Mouse (Mus musculus) midbrain, embryonic 13.5 days (tissue): ENCODE data around the gene Spata13. TPM values are rescaled to one million over a fixed set of nuclear protein-coding genes. Genes with fewer than 3 reads are reported as not detected.

ENCODE experiments used
- ATAC-seq: fragments of 200-750 bp; cut with Nextera tagmentation; 2 replicates; pipeline ENCODE4 v1.8.0; 2017; ENCODE audit warnings: mild to moderate bottlenecking, moderate TSS enrichment, moderate library complexity
- H3K27ac ChIP-seq: fragments of 300-500 bp; sonication (generic); 2 replicates; pipeline ENCODE4 v1.5.1; 2015; ENCODE audit warnings: inconsistent platforms, mild to moderate bottlenecking, moderate library complexity
- H3K27me3 ChIP-seq: fragments of 300-500 bp; sonication (generic); 2 replicates; pipeline ENCODE4 v1.6.1; 2015; ENCODE audit warnings: mild to moderate bottlenecking, inconsistent platforms
- H3K36me3 ChIP-seq: fragments of 300-500 bp; sonication (generic); 2 replicates; pipeline ENCODE4 v1.6.1; 2015; ENCODE audit warnings: mild to moderate bottlenecking, inconsistent platforms
- H3K4me1 ChIP-seq: fragments of 300-500 bp; sonication (generic); replicated peaks from 2 replicates; pipeline ENCODE4 v1.6.1; 2015; ENCODE audit warnings: inconsistent platforms
- H3K4me2 ChIP-seq: fragments of 300-500 bp; sonication (generic); replicated peaks from 2 replicates; pipeline ENCODE4 v1.6.1; 2015; ENCODE audit warnings: moderate library complexity, mild to moderate bottlenecking, inconsistent platforms
- H3K4me3 ChIP-seq: fragments of 300-500 bp; sonication (generic); replicated peaks from 2 replicates; pipeline ENCODE4 v1.5.1; 2015; ENCODE audit warnings: mild to moderate bottlenecking, inconsistent platforms
- H3K9ac ChIP-seq: fragments of 300-500 bp; sonication (generic); replicated peaks from 2 replicates; pipeline ENCODE4 v1.6.1; 2015; ENCODE audit warnings: mild to moderate bottlenecking, inconsistent platforms
- H3K9me3 ChIP-seq: fragments of 300-500 bp; sonication (generic); 2 replicates; pipeline ENCODE4 v1.6.1; 2016; ENCODE audit warnings: mild to moderate bottlenecking, inconsistent platforms
- WGBS: fragments of 180-500 bp; shearing (Covaris S2); methylation state at CpG from one replicate; pipeline ENCODE4 v1.1.7; 2015; 5-methylcytosine and 5-hydroxymethylcytosine counted together
- polyA plus RNA-seq: library from polyadenylated mRNA; unstranded; fragments of >200 nt; fragmentation: Nextera tagmentation; extraction: Ambion mirVana; gene quantifications from 2 replicates; pipeline ENCODE4 v1.2.1, GENCODE M21; 2015

Gene Spata13
- polyA plus RNA-seq, 1 experiment from 2014 or later, result 47.4 TPM

GRCm38 (mm10) chr14:60661281-60661680 is 27.5 kb downstream of the Spata13 start:
- H3K4me2 ChIP-seq, result no peak overlapping the region
- H3K27ac ChIP-seq, result no peak overlapping the region
- H3K9ac ChIP-seq, result no peak overlapping the region
- no peak overlapping the region for H3K4me3 ChIP-seq
- ATAC-seq, result no peak
- 97% methylated on average over 5 of the region's 5 CpGs for WGBS
- no peaks in the 10 kb centered on the region for H3K9me3 ChIP-seq
- H3K36me3 ChIP-seq, result peaks cover 14% of the 10 kb centered on the region; the same call in 1 of the 2 replicates
- H3K4me1 ChIP-seq, result peaks cover 26% of the 10 kb centered on the region
- H3K27me3 ChIP-seq, result no peaks in the 10 kb centered on the region

GRCm38 (mm10) chr14:60663309-60663940 is 29.6 kb downstream of the Spata13 start:
- Histone ChIP-seq H3K27ac (no peak overlapping the region), H3K27me3 (no peaks in the 10 kb centered on the region), H3K4me3 (no peak overlapping the region), H3K4me2 (no peak overlapping the region), H3K9ac (no peak overlapping the region), H3K9me3 (no peaks in the 10 kb centered on the region), H3K4me1 (peaks cover 26% of the 10 kb centered on the region), H3K36me3 (peaks cover 14% of the 10 kb centered on the region; the same call in 1 of the 2 replicates)
- 78% methylated on average over 11 of the region's 11 CpGs for WGBS
- no peak for ATAC-seq

- H3K4me2 ChIP-seq, result no peak overlapping the region
- peaks cover 12% of the 10 kb centered on the region; the same call in 1 of the 2 replicates for H3K36me3 ChIP-seq
- H3K9ac ChIP-seq, result no peak overlapping the region
- H3K4me3 ChIP-seq, result no peak overlapping the region
- H3K27ac ChIP-seq, result no peak overlapping the region
- H3K27me3 ChIP-seq, result no peaks in the 10 kb centered on the region
- WGBS, result 17% methylated on average over 4 of the region's 4 CpGs
- H3K9me3 ChIP-seq, result no peaks in the 10 kb centered on the region
- ATAC-seq, result peak; percentile 70
- peaks cover 32% of the 10 kb centered on the region for H3K4me1 ChIP-seq
Observed at GRCm38 (mm10) chr14:60664641-60665040, 30.8 kb downstream of the Spata13 start.

GRCm38 (mm10) chr14:60665263-60665662 is 31.5 kb downstream of the Spata13 start:
- Histone ChIP-seq H3K27me3 (no peaks in the 10 kb centered on the region), H3K4me3 (no peak overlapping the region), H3K9me3 (no peaks in the 10 kb centered on the region), H3K4me2 (no peak overlapping the region), H3K27ac (no peak overlapping the region), H3K9ac (no peak overlapping the region), H3K4me1 (peaks cover 38% of the 10 kb centered on the region), H3K36me3 (peaks cover 8% of the 10 kb centered on the region; the same call in 1 of the 2 replicates)
- ATAC-seq, result no peak
- 73% methylated on average over 6 of the region's 6 CpGs for WGBS

GRCm38 (mm10) chr14:60666252-60666651 is 32.5 kb downstream of the Spata13 start:
- peaks cover 47% of the 10 kb centered on the region for H3K4me1 ChIP-seq
- no peak overlapping the region for H3K9ac ChIP-seq
- H3K4me3 ChIP-seq, result no peak overlapping the region
- H3K27ac ChIP-seq, result no peak overlapping the region
- no peak for ATAC-seq
- no peaks in the 10 kb centered on the region for H3K36me3 ChIP-seq
- no peaks in the 10 kb centered on the region for H3K9me3 ChIP-seq
- 88% methylated on average over 7 of the region's 7 CpGs for WGBS
- H3K27me3 ChIP-seq, result no peaks in the 10 kb centered on the region
- H3K4me2 ChIP-seq, result no peak overlapping the region

GRCm38 (mm10) chr14:60670191-60670590 is 36.4 kb downstream of the Spata13 start:
- H3K9ac ChIP-seq, result no peak overlapping the region
- H3K4me1 ChIP-seq, result peaks cover 28% of the 10 kb centered on the region
- no peaks in the 10 kb centered on the region for H3K27me3 ChIP-seq
- H3K9me3 ChIP-seq, result no peaks in the 10 kb centered on the region
- H3K27ac ChIP-seq, result 0 out of 2 replicates have a peak overlapping the region, but pooled peaks have one; percentile 6
- H3K4me3 ChIP-seq, result no peak overlapping the region
- no peak overlapping the region for H3K4me2 ChIP-seq
- WGBS, result 28% methylated on average over 7 of the region's 7 CpGs
- H3K36me3 ChIP-seq, result no peaks in the 10 kb centered on the region
- ATAC-seq, result no peak

- 69% methylated on average over 2 of the region's 2 CpGs for WGBS
- H3K9me3 ChIP-seq, result no peaks in the 10 kb centered on the region
- peaks cover 26% of the 10 kb centered on the region for H3K4me1 ChIP-seq
- no peak overlapping the region for H3K4me3 ChIP-seq
- H3K27me3 ChIP-seq, result no peaks in the 10 kb centered on the region
- no peak for ATAC-seq
- no peak overlapping the region for H3K9ac ChIP-seq
- H3K4me2 ChIP-seq, result no peak overlapping the region
- no peak overlapping the region for H3K27ac ChIP-seq
- no peaks in the 10 kb centered on the region for H3K36me3 ChIP-seq
Observed at GRCm38 (mm10) chr14:60671504-60671903, 37.7 kb downstream of the Spata13 start.

- Histone ChIP-seq H3K27ac (no peak overlapping the region), H3K9ac (no peak overlapping the region), H3K36me3 (no peaks in the 10 kb centered on the region), H3K4me2 (no peak overlapping the region), H3K4me1 (peaks cover 17% of the 10 kb centered on the region), H3K9me3 (no peaks in the 10 kb centered on the region), H3K4me3 (no peak overlapping the region), H3K27me3 (no peaks in the 10 kb centered on the region)
- no peak for ATAC-seq
- 90% methylated on average over 4 of the region's 4 CpGs for WGBS
Observed at GRCm38 (mm10) chr14:60675697-60676096, 41.9 kb downstream of the Spata13 start.

GRCm38 (mm10) chr14:60676625-60677314 is 43.0 kb downstream of the Spata13 start:
- Histone ChIP-seq H3K36me3 (no peaks in the 10 kb centered on the region), H3K4me1 (peaks cover 8% of the 10 kb centered on the region; the same call in 1 of the 2 replicates), H3K9ac (no peak overlapping the region), H3K9me3 (no peaks in the 10 kb centered on the region), H3K27ac (no peak overlapping the region), H3K4me3 (no peak overlapping the region), H3K4me2 (no peak overlapping the region), H3K27me3 (no peaks in the 10 kb centered on the region)
- no peak for ATAC-seq
- 90% methylated on average over 2 of the region's 2 CpGs for WGBS

GRCm38 (mm10) chr14:60682361-60683023 is 48.7 kb downstream of the Spata13 start:
- no peak overlapping the region for H3K4me3 ChIP-seq
- WGBS, result 64% methylated on average over 12 of the region's 12 CpGs
- H3K4me2 ChIP-seq, result no peak overlapping the region
- H3K27ac ChIP-seq, result no peak overlapping the region
- H3K9ac ChIP-seq, result no peak overlapping the region
- peaks cover 40% of the 10 kb centered on the region for H3K4me1 ChIP-seq
- H3K36me3 ChIP-seq, result no peaks in the 10 kb centered on the region
- ATAC-seq, result 0 out of 2 replicates have a peak, but pooled peaks have one; percentile 35
- no peaks in the 10 kb centered on the region for H3K27me3 ChIP-seq
- H3K9me3 ChIP-seq, result no peaks in the 10 kb centered on the region

GRCm38 (mm10) chr14:60683989-60684388 is 50.2 kb downstream of the Spata13 start:
- 70% methylated on average over 10 of the region's 10 CpGs for WGBS
- H3K36me3 ChIP-seq, result no peaks in the 10 kb centered on the region
- H3K4me3 ChIP-seq, result no peak overlapping the region
- no peaks in the 10 kb centered on the region for H3K27me3 ChIP-seq
- H3K4me1 ChIP-seq, result peaks cover 48% of the 10 kb centered on the region
- ATAC-seq, result no peak
- no peak overlapping the region; the same call in 1 of the 2 replicates for H3K27ac ChIP-seq
- no peak overlapping the region for H3K4me2 ChIP-seq
- H3K9me3 ChIP-seq, result no peaks in the 10 kb centered on the region
- H3K9ac ChIP-seq, result no peak overlapping the region

GRCm38 (mm10) chr14:60686733-60687132 is 52.9 kb downstream of the Spata13 start:
- no peak overlapping the region for H3K4me2 ChIP-seq
- 63% methylated on average over 11 of the region's 11 CpGs for WGBS
- H3K9ac ChIP-seq, result no peak overlapping the region; the same call in 1 of the 2 replicates
- no peaks in the 10 kb centered on the region for H3K27me3 ChIP-seq
- H3K27ac ChIP-seq, result peak overlapping the region; percentile 45
- H3K4me1 ChIP-seq, result peaks cover 75% of the 10 kb centered on the region
- no peak for ATAC-seq
- H3K36me3 ChIP-seq, result 0 out of 2 replicates have a peak, but pooled peaks cover 1% of the 10 kb centered on the region
- H3K9me3 ChIP-seq, result no peaks in the 10 kb centered on the region
- H3K4me3 ChIP-seq, result no peak overlapping the region
